Mouse (Mus musculus) bone marrow macrophage, adult 2 months (primary cell): ENCODE measurements around the gene Slc7a1. TPM values are rescaled to one million over a fixed set of nuclear protein-coding genes. Genes with fewer than 3 reads are reported as not detected.
"Not testable (repeated sequence)": the region's sequence is repeated elsewhere in the genome, so short reads cannot be mapped to it uniquely, and the experiment has no call there.

Experiments
- H3K27ac ChIP-seq: 2 replicates; pipeline ENCODE4 v1.5.1; 2012; ENCODE audit warnings: low read depth, low read length; ENCODE audit not compliant: insufficient read depth
- H3K4me1 ChIP-seq: 2 replicates; pipeline ENCODE4 v1.6.1; 2012; ENCODE audit warnings: low read length; ENCODE audit not compliant: control insufficient read depth, insufficient read depth
- H3K4me3 ChIP-seq: 2 replicates; pipeline ENCODE4 v1.5.1; 2012; ENCODE audit warnings: mild to moderate bottlenecking, low read length, moderate library complexity; ENCODE audit not compliant: insufficient read depth
- CTCF ChIP-seq: IDR thresholded peaks from 2 replicates; pipeline ENCODE4 v1.5.1; 2012; ENCODE audit warnings: low read depth, mild to moderate bottlenecking, low read length, moderate library complexity
- POLR2A ChIP-seq: IDR thresholded peaks from 2 replicates; pipeline ENCODE4 v1.6.1; 2012; ENCODE audit warnings: mild to moderate bottlenecking, low read depth, low read length, borderline replicate concordance
- polyA plus RNA-seq: library from polyadenylated mRNA; stranded (reverse); fragments of >200 nt; gene quantifications from 2 replicates; pipeline ENCODE4 v1.2.4, GENCODE M21; 2012; ENCODE audit not compliant: missing spikeins, insufficient read depth, insufficient read length

Gene Slc7a1
- polyA plus RNA-seq, 1 experiment: 3.9 TPM

- H3K4me3 ChIP-seq: no peak overlapping the region
- H3K4me1 ChIP-seq: no peaks in the 10 kb centered on the region
- H3K27ac ChIP-seq: no peak overlapping the region
- TF ChIP-seq POLR2A (no peak), CTCF (no peak)
Measured at GRCm38 (mm10) chr5:148331926-148332621, 67.6 kb downstream of the Slc7a1 start.

GRCm38 (mm10) chr5:148331229-148331776 is 68.4 kb downstream of the Slc7a1 start:
- Histone ChIP-seq H3K27ac (no peak overlapping the region), H3K4me1 (no peaks in the 10 kb centered on the region), H3K4me3 (no peak overlapping the region)
- TF ChIP-seq CTCF: no peak
- no peak for TF ChIP-seq POLR2A

- TF ChIP-seq POLR2A (no peak), CTCF (no peak)
- Histone ChIP-seq H3K4me1 (no peaks in the 10 kb centered on the region), H3K4me3 (no peak overlapping the region), H3K27ac (no peak overlapping the region)
Measured at GRCm38 (mm10) chr5:148328982-148329381, 70.7 kb downstream of the Slc7a1 start.

DNA sequence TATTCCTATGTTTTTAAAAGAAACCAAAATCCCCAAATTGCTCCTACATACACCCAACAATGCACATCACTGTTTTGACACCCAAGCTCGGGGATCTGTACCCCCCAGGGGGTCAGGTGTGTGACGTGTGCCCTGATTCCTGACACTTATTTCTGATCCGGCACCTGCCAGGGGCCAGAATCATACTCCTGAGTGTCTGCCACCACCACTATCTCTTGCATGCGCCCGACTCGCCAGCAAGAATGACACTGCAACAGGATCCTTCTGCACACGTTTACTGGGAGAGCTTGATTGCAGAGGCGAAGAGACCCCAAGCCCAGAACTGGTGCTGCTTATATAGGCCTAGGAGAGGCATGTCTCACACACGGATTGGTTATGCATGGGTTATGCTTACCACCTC is 73.4 kb downstream of the Slc7a1 start:
- H3K27ac ChIP-seq, H3K4me3 ChIP-seq, H3K4me1 ChIP-seq: not testable (repeated sequence)

- TF ChIP-seq CTCF (no peak), POLR2A (no peak)
- Histone ChIP-seq H3K4me3 (no peak overlapping the region), H3K27ac (no peak overlapping the region), H3K4me1 (no peaks in the 10 kb centered on the region)
Measured at GRCm38 (mm10) chr5:148325317-148325885, 74.3 kb downstream of the Slc7a1 start.

- TF ChIP-seq CTCF (no peak), POLR2A (no peak)
- H3K4me3 ChIP-seq: no peak overlapping the region
- H3K4me1 ChIP-seq: peaks cover 4% of the 10 kb centered on the region; the same call in 1 of the 2 replicates
- no peak overlapping the region for H3K27ac ChIP-seq
Measured at GRCm38 (mm10) chr5:148314931-148315330, 84.8 kb downstream of the Slc7a1 start.

DNA sequence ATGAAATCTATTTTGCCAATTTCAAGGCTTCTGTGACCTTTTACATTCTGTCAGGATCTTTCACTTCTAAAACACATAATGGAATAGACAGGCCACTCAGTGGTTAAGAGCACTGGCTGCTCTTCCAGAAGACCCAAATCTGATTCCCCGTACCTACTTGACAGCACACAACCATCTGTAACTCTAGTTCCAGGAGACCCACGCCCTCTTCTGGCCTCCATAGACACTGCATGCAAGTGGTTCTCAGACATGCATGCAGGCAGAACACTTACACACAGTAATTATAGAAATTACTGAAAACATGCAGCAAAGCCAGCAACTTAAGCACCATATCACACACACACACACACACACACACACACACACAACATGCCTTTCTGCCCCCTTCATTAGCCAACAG is 87.3 kb downstream of the Slc7a1 start:
- TF ChIP-seq POLR2A: no peak
- no peak for TF ChIP-seq CTCF
- no peak overlapping the region for H3K4me3 ChIP-seq
- peaks cover 4% of the 10 kb centered on the region; the same call in 1 of the 2 replicates for H3K4me1 ChIP-seq
- H3K27ac ChIP-seq: no peak overlapping the region

- Histone ChIP-seq H3K4me1 (peaks cover 4% of the 10 kb centered on the region; the same call in 1 of the 2 replicates), H3K4me3 (peak overlapping the region; percentile 42), H3K27ac (no peak overlapping the region)
- TF ChIP-seq CTCF (peak; percentile 44), POLR2A (no peak)
Measured at GRCm38 (mm10) chr5:148310790-148311189, 88.9 kb downstream of the Slc7a1 start.

- H3K4me1 ChIP-seq: no peaks in the 10 kb centered on the region
- H3K4me3 ChIP-seq: no peak overlapping the region
- H3K27ac ChIP-seq: no peak overlapping the region
- TF ChIP-seq POLR2A (no peak), CTCF (no peak)
Measured at GRCm38 (mm10) chr5:148304112-148304511, 95.6 kb downstream of the Slc7a1 start.

GRCm38 (mm10) chr5:148302968-148303367 is 96.7 kb downstream of the Slc7a1 start:
- Histone ChIP-seq H3K27ac (no peak overlapping the region), H3K4me1 (no peaks in the 10 kb centered on the region), H3K4me3 (no peak overlapping the region)
- TF ChIP-seq POLR2A: no peak
- TF ChIP-seq CTCF: no peak
